Mouse (Mus musculus) bone marrow, adult 2 months (tissue): Measurements from ENCODE around the gene Olfr680-ps1.

Source experiments
- CTCF ChIP-seq: fragments of 200-500 bp; IDR thresholded peaks from 2 replicates; pipeline ENCODE4 v1.5.1; 2011; ENCODE audit warnings: low read length, control low read depth; ENCODE audit not compliant: control insufficient read depth, insufficient read depth
- POLR2A ChIP-seq: fragments of 200-500 bp; IDR thresholded peaks from 2 replicates; pipeline ENCODE4 v1.6.1; 2011; ENCODE audit warnings: low read depth, mild to moderate bottlenecking, control low read depth, low read length, borderline replicate concordance; ENCODE audit not compliant: control insufficient read depth

DNA sequence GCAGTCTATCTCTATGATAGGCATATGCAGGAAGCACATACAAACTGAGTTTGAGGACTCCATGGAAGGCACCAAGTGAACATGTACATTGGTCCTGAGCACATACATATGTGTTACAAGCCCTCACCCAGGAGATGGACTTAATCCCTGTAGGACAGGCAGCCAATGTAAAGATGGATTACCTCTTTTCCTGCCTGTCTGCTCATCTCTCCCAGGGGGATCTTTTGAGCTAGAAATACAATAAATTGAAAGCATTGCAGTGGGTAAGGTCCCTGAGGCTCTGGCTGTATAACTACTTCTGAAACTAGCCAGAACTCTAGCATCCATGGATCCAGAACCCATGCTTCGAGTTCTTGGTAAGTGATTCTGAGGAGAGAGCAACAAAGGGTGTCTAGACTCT, 11.7 kb downstream of the Olfr680-ps1 start, which contains the start of gene Olfr679:
- TF ChIP-seq CTCF (no peak), POLR2A (no peak)
